Mouse (Mus musculus) thymus, postnatal 0 days (tissue): ENCODE measurements around the gene Gm28079. TPM values are rescaled to one million over a fixed set of nuclear protein-coding genes. Genes with fewer than 3 reads are reported as not detected.
"Not testable (repeated sequence)": the region's sequence is repeated elsewhere in the genome, so short reads cannot be mapped to it uniquely, and the experiment has no call there.

Experiments used
- DNase-seq: peaks from one replicate; pipeline ENCODE4 v3.0.0-alpha.2; 2015; ENCODE audit warnings: low spot score
- polyA plus RNA-seq: library from polyadenylated mRNA; unstranded; fragments of >200 nt; fragmentation: Nextera tagmentation; extraction: Ambion mirVana; gene quantifications from 2 replicates; pipeline ENCODE4 v1.2.1, GENCODE M21; 2015

Gene Gm28079
- polyA plus RNA-seq: not detected in 2 replicates

DNA sequence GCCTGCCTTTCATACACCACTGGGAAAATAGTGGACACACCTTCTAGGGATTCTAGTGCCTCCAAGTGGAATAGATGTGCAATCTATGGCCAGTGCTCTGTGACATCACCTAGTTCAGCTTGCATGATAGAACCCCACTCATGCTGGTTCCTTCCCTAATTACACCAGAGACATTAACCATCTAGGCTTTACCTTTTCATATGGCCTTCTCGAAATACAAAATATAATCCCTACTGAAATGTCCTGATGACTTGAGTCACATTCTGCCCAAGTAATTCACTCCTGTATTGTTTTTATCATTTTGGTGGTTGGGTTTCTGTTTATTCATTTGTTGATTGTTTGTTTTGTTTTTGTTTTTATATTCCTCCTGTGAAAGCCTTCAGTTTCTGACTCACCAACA, at the start of gene Gm28079:
TSS of gene Gm28079 (minus strand) at position 101 of the 400 bp plus-strand sequence.
- DNase-seq: not testable (repeated sequence)
